Mouse (Mus musculus): ENCODE data around the gene Dab1. TPM values are rescaled to one million over a fixed set of nuclear protein-coding genes. Genes with fewer than 3 reads are reported as not detected.

Gene Dab1
- polyA plus RNA-seq, 1 experiment: not detected

DNA sequence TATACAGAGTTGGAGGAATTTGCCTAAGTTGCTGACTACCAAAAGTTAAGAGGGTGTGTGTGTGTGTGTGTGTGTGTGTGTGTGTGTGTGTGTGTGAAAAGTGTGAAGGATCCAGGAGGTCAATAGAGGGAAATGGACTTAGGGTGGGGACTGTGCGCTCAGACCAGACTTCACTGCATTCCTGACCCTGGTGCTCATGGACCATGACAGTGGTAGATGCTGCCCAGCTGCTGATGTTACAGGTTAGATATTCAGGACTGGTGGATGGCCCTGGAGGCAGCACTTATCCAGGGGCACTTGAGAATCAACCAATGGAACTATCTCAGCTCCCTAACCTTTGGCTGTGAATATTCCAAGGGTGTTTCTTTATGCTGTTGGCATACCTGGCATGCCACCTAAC lies 929.1 kb downstream of the Dab1 start:
- TF ChIP-seq CTCF (IDR thresholded peaks at IDR 0.05; ENCODE audit: borderline replicate concordance, insufficient read depth, low read length): no peak
- TF ChIP-seq POLR2A (IDR thresholded peaks at IDR 0.05; ENCODE audit: low read depth, low read length): no peak

DNA sequence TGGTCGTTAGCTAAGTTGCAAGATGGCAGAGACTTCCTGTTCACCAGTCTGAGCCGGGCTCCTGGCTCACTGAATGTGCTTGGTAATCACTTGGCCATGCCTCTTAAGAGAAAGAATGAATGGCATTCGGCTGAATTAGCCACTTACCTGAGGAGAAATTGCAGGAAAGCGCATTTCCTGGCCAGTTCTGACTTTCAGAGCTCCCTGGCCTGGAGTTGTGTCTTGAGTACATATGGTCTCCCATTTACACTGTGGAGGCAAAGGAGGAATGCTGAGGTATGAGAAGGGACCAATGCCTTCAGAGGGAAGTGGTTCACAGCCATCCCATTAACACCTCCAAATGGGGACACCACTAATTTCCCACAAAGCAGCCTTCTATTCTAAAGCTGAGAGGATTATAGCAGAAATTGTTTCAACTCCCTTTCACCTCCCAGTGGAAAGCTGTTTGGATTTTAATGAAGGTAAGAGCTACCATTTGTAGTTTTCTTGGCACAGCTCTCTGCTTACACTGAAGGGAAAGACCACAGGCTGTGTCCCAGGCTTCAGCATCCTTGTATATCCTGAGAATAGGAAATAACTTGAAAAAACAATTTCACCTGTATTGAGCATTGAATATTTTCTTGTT lies 931.5 kb downstream of the Dab1 start:
- no peak overlapping the region for H3K27ac ChIP-seq (ENCODE audit: insufficient read depth, low read length)
- H3K4me3 ChIP-seq (ENCODE audit: insufficient read depth, low read length): no peak overlapping the region
- TF ChIP-seq CTCF (IDR thresholded peaks at IDR 0.05; ENCODE audit: borderline replicate concordance, insufficient read depth, low read length): no peak
- TF ChIP-seq POLR2A (IDR thresholded peaks at IDR 0.05; ENCODE audit: low read depth, low read length): no peak

More for the DNA sequence above, 929.1 kb downstream of the Dab1 start:
- H3K27ac ChIP-seq (ENCODE audit: insufficient read depth, low read length): no peak overlapping the region
- H3K4me3 ChIP-seq (ENCODE audit: insufficient read depth, low read length): no peak overlapping the region
- H3K4me1 ChIP-seq (ENCODE audit: control insufficient read depth, insufficient read depth, low read length): no peaks in the 10 kb centered on the region

DNA sequence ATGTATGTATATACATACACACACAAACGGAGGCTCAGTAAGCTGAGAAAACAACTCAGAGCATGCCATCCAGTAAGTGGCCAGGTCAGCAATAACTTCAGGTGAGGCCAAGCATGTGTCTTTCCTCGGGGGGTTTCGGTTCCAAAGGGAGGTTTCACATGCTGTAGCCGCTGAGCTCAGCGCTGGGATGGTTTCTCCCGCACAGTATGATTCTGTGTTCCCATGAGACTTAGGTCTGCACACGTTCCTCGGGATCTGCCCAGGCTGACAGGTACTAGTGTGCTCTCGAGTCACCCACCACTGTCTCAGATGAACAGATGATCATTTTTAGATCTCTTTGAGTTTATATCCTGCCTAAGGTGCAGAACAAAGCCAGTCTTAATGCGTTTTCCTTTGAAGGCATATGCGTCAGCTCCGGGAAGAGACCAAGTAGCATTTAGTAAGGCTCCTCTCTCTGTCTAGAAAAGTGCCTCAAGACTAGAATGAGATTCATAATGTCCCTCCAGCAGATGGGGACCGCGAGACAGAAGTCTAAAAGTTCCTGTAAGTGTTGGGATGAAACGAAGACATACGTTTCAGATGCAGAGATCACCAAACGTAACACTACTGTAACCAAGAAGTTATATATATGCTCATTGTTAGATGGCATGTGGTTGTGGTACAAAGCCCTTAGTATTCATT lies 932.4 kb downstream of the Dab1 start:
- Histone ChIP-seq H3K27ac (ENCODE audit: insufficient read depth, low read length) (no peak overlapping the region), H3K4me1 (ENCODE audit: control insufficient read depth, insufficient read depth, low read length) (no peaks in the 10 kb centered on the region), H3K4me3 (ENCODE audit: insufficient read depth, low read length) (no peak overlapping the region)
- TF ChIP-seq POLR2A (IDR thresholded peaks at IDR 0.05; ENCODE audit: low read depth, low read length) (no peak), CTCF (IDR thresholded peaks at IDR 0.05; ENCODE audit: borderline replicate concordance, insufficient read depth, low read length) (no peak)

More for the DNA sequence above, 931.5 kb downstream of the Dab1 start:
- no peaks in the 10 kb centered on the region for H3K4me1 ChIP-seq (ENCODE audit: control insufficient read depth, insufficient read depth, low read length)

DNA sequence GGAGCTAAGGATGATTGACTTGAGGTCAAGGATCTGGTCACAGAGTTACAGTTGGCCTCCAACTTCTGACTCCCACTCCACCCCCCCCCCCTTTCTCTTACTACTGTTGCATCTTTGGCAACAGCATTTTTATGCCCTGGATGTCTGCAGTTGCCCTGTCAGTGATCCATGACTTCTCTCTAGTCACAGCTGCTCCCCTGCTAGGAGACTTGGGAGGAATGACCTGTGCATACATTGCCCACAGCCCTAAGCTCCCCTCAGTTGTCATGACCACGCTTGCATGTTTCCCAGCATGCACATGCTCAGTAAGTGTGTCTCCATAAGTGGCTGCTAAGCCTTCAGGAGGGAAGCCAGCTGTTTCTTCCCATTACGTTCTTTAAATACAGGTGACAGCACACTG lies 936.2 kb downstream of the Dab1 start:
- Histone ChIP-seq H3K4me3 (ENCODE audit: insufficient read depth, low read length) (no peak overlapping the region), H3K27ac (ENCODE audit: insufficient read depth, low read length) (no peak overlapping the region), H3K4me1 (ENCODE audit: control insufficient read depth, insufficient read depth, low read length) (no peaks in the 10 kb centered on the region)
- TF ChIP-seq POLR2A (IDR thresholded peaks at IDR 0.05; ENCODE audit: low read depth, low read length) (no peak), CTCF (IDR thresholded peaks at IDR 0.05; ENCODE audit: borderline replicate concordance, insufficient read depth, low read length) (no peak)

DNA sequence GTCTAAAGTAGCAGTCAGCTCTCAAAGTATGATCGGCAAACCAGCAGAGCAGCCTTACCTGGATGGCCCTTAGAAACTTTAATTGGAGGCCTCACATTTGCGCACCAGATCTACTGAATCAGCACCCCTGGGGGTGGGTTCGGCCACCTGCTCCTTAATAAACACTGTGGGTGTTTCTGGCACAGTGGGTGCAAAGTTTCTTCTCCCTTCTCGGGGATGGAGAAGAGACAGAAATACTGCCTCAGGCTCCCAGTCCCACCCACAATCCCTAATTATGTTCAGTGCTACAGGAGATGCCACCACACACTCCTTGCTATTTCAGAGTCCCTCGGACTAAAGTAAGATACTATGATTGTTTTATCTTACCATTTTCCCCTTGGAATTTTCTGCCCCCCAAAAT lies 944.4 kb downstream of the Dab1 start:
- no peak overlapping the region for H3K27ac ChIP-seq (ENCODE audit: insufficient read depth, low read length)
- H3K4me1 ChIP-seq (ENCODE audit: control insufficient read depth, insufficient read depth, low read length): no peaks in the 10 kb centered on the region
- H3K4me3 ChIP-seq (ENCODE audit: insufficient read depth, low read length): no peak overlapping the region
- TF ChIP-seq CTCF (IDR thresholded peaks at IDR 0.05; ENCODE audit: borderline replicate concordance, insufficient read depth, low read length) (no peak), POLR2A (IDR thresholded peaks at IDR 0.05; ENCODE audit: low read depth, low read length) (no peak)

DNA sequence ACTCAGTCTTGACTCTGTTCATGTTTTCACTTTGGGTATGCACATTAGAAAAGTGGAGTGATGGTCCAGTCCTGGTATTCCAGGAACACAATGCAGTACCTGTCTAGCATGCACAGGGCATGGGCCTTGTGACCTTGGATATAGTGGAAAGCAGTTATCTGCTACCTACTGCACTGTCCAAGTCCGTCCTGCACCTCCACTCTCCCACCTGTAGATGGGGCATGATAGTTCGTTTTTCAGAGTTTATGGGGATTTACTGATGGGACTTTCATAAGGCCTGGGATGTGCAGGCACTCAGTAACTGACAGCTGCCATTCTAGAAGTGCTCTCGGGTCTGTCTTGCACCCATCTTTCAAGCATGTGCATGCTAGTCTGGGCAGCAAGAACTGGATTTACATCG lies 951.4 kb downstream of the Dab1 start:
- no peak for TF ChIP-seq POLR2A (IDR thresholded peaks at IDR 0.05; ENCODE audit: low read depth, low read length)
- TF ChIP-seq CTCF (IDR thresholded peaks at IDR 0.05; ENCODE audit: borderline replicate concordance, insufficient read depth, low read length): no peak
- H3K4me1 ChIP-seq (ENCODE audit: control insufficient read depth, insufficient read depth, low read length): no peaks in the 10 kb centered on the region
- no peak overlapping the region for H3K4me3 ChIP-seq (ENCODE audit: insufficient read depth, low read length)
- no peak overlapping the region for H3K27ac ChIP-seq (ENCODE audit: insufficient read depth, low read length)

DNA sequence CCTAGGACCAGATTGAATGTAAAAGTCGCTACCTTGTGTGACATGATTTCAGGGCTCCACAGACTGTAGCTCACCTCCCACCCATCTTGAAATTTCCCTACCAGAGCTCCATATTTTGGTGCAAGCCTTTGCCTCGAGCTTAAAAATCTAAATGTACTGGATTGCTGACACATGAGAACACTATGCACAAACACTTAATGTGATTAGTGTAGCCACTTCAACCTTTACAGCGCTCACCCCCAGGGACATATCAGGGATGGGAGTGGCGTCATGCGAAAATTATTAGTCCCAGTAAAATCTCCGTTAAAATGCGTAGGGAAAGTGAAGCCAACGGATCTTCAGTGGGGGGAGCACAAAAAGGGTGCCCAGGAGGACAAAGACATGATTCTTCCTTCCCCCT lies 953.3 kb downstream of the Dab1 start:
- Histone ChIP-seq H3K4me3 (ENCODE audit: insufficient read depth, low read length) (no peak overlapping the region), H3K4me1 (ENCODE audit: control insufficient read depth, insufficient read depth, low read length) (no peaks in the 10 kb centered on the region), H3K27ac (ENCODE audit: insufficient read depth, low read length) (no peak overlapping the region)
- TF ChIP-seq CTCF (IDR thresholded peaks at IDR 0.05; ENCODE audit: borderline replicate concordance, insufficient read depth, low read length) (no peak), POLR2A (IDR thresholded peaks at IDR 0.05; ENCODE audit: low read depth, low read length) (no peak)

DNA sequence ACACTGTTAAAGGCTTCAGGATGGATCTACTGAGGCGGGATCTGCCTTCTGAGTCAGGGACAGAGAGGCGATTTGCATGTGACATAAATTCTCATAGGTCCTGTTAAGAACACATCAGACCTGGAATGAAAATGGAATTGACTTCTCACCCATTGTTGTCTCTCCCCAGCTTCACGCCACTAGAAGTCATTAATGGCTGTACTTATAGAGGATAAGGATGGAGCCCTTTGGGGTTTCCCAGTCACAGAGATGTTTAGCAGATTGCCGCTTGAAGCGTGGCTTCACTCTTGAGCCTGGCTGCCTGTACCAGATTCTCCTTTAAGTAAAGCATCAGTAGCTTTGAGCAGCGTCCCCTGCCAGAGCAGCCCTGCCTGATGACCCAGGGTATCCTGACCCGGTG lies 954.3 kb downstream of the Dab1 start:
- no peak for TF ChIP-seq POLR2A (IDR thresholded peaks at IDR 0.05; ENCODE audit: low read depth, low read length)
- TF ChIP-seq CTCF (IDR thresholded peaks at IDR 0.05; ENCODE audit: borderline replicate concordance, insufficient read depth, low read length): no peak
- no peaks in the 10 kb centered on the region for H3K4me1 ChIP-seq (ENCODE audit: control insufficient read depth, insufficient read depth, low read length)
- H3K4me3 ChIP-seq (ENCODE audit: insufficient read depth, low read length): no peak overlapping the region
- H3K27ac ChIP-seq (ENCODE audit: insufficient read depth, low read length): no peak overlapping the region

DNA sequence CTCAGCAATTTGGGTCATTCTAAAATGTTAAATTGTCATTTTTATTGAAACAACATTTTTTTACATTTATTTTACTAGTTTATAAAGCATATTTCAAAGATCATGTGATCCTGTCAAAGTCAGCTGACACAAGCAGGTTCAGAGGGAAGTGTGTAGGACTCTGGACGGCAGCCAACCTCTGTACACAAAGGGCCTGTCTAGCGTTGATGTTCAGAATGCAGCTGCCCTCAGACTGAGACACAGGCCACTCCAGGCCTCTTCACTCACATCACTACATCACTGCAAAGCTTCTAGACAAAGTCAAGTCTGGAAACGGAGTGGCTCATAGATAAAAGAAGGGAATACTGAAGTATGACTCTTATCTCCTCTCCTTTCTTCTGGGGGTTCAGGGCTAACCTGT lies 959.2 kb downstream of the Dab1 start:
- no peaks in the 10 kb centered on the region for H3K4me1 ChIP-seq (ENCODE audit: control insufficient read depth, insufficient read depth, low read length)
- H3K4me3 ChIP-seq (ENCODE audit: insufficient read depth, low read length): no peak overlapping the region
- no peak overlapping the region for H3K27ac ChIP-seq (ENCODE audit: insufficient read depth, low read length)
- TF ChIP-seq POLR2A (IDR thresholded peaks at IDR 0.05; ENCODE audit: low read depth, low read length): no peak
- no peak for TF ChIP-seq CTCF (IDR thresholded peaks at IDR 0.05; ENCODE audit: borderline replicate concordance, insufficient read depth, low read length)

DNA sequence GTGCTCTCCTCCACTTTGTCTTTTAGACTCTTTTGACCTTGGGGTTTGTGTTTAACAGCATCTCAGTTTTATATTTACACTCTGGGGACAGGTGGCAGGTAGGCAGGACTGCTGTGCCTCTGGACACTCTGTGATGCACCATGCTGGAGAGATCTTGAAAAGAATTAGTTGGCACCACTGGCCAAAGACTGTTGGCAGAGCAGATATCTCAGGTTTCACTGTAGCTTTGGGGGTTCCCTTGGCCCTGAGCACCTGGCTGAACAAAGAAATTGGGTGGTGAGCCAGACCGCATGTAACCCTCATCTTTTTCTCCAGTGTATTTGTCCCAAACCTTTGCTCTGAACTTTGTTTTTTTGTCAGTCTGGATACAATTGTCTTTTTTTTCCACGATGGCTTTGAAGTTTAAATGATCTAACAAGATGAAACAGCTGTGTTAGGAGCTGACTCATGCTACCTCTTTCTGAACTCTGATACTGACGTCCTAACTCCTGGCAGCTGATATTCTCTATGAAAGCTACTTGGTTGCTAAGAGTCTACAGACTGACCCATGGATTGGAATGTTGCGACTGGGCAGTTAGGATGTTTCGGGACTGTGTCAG lies 960.9 kb downstream of the Dab1 start:
- TF ChIP-seq CTCF (IDR thresholded peaks at IDR 0.05; ENCODE audit: borderline replicate concordance, insufficient read depth, low read length) (no peak), POLR2A (IDR thresholded peaks at IDR 0.05; ENCODE audit: low read depth, low read length) (no peak)
- Histone ChIP-seq H3K4me1 (ENCODE audit: control insufficient read depth, insufficient read depth, low read length) (no peaks in the 10 kb centered on the region), H3K4me3 (ENCODE audit: insufficient read depth, low read length) (no peak overlapping the region), H3K27ac (ENCODE audit: insufficient read depth, low read length) (no peak overlapping the region)

Data from embryonic fibroblast, embryonic 13.5 days (primary cell).